Mouse (Mus musculus): ENCODE measurements at regions not wholly inside any gene's neighbourhood (a gene's known extent, or its start where the extent isn't known, plus 50 kb on each side); places are given as distances from the start of the nearest gene placed in this dataset.

DNA sequence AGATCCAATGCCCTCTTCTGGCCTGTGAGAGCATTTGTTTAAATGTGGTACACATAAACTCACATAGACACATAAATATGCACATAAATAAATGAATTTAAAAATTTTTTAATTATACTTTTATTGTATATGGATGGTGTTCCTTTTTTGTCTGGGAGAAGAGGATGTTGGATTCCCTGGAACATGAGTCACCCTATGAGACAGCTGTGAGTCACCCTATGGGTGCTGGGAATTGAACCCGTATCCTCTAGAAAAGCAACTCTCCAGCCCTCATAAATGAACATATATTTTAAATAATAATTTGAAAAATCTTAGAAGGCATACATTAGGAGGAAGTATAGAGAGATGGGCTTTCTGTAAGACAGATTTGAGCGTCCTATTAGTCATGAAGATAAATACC lies 76.1 kb upstream of the Dynlt3 start:
- no peak overlapping the region for H3K27ac ChIP-seq
- H3K9me3 ChIP-seq: no peaks in the 10 kb centered on the region
- H3K4me1 ChIP-seq: no peaks in the 10 kb centered on the region
- H3K4me3 ChIP-seq: no peak overlapping the region
- no peak for DNase-seq (ENCODE audit: extremely low spot score, low spot score)
- 93% methylated on average over 2 of the region's 2 CpGs for WGBS
- H3K27me3 ChIP-seq (ENCODE audit: poor library complexity, severe bottlenecking): no peaks in the 10 kb centered on the region
- no peaks in the 10 kb centered on the region for H3K36me3 ChIP-seq (replicated peaks)

DNA sequence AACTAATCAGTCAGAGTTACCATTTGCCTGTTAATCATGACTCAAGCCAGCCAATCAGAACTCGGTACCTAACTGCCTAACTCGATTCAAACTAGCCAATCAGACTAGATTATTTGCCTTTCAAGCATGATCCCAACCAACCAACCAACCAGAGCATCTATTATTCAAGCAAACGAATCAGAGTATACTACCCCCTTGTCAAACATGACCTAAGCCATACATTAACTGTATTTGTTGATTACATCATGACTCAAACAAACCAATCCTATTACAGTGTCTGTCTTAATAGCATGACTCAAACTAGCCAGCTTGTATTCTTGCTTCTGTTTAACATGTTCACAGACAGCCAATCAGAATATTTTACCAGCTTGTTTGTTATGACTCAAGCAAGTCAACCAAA lies 79.7 kb upstream of the Dynlt3 start:
- no peaks in the 10 kb centered on the region for H3K36me3 ChIP-seq (replicated peaks)
- no peak overlapping the region for H3K4me3 ChIP-seq
- no peak overlapping the region for H3K27ac ChIP-seq
- H3K9me3 ChIP-seq: peaks cover 3% of the 10 kb centered on the region; the same call in 1 of the 2 replicates
- DNase-seq (ENCODE audit: extremely low spot score, low spot score): no peak
- no peaks in the 10 kb centered on the region for H3K27me3 ChIP-seq (ENCODE audit: poor library complexity, severe bottlenecking)
- WGBS: 88% methylated on average over 3 of the region's 3 CpGs
- H3K4me1 ChIP-seq: no peaks in the 10 kb centered on the region

DNA sequence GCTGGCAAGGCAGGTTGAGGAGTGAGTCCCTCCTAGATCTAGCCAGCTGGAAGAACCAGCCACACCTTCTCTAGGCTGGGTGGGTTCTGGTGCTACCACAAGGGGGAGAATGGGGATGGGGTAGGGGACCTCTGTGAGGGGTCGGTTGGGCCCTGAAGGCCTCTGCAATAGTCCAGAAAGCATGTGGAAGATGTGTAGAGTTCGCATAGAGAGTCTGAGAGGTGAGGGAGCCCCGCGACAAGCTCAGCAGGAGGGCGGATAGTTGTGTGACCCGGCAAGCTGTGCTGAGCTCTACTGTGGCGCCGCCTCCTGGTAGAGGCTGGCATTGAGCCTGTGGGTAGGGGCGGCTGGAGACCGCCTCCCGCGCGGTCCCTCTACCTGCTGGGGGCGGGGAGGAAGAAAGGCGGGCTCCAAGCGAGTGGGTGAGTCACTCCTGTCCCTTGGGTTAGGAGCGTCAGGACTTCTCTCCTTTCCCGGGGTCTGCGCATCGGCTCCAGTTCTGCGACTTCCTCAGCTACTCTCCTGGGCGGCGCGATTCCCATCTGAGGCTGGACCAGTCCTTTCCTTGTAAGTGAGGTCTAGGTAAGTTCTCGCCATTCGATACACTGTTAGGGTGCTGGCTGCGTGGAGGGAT lies 84.6 kb upstream of the Dynlt3 start:
- 14% methylated on average over 19 of the region's 27 CpGs for WGBS
- Histone ChIP-seq H3K4me1 (no peaks in the 10 kb centered on the region), H3K36me3 (replicated peaks) (no peaks in the 10 kb centered on the region), H3K27ac (no peak overlapping the region), H3K9me3 (peaks cover 3% of the 10 kb centered on the region; the same call in 1 of the 2 replicates), H3K4me3 (peak overlapping the region; percentile 49), H3K27me3 (ENCODE audit: poor library complexity, severe bottlenecking) (no peaks in the 10 kb centered on the region)
- peak; percentile 25 for DNase-seq (ENCODE audit: extremely low spot score, low spot score)

DNA sequence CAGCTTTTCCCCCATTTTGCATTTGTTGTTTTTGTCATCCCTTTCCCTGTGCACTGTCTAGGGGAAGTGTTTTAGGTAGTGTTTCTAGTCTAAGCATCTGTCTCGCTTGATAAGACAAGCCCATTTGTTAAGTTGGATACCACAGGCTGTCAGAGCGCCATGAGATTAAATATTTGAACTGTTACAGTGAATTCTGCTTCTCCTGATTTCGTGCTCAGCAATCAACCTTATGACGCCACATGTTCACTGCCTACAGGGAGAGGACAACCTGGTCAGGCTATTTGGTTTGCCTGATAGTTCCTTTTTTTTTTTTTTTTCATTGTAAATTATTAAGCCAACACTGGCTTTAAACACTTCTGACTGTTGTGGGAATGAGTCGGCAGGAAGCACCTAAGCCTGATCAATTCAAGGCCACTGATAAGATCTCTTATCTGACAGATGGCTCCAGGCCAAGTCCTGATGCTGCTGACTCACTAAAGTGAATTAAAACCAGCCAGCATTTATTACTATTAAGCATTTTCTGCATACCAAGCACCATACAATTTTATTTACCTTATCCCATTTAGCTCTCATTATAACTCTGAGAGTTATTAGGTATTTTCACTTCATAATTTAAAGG lies 90.3 kb upstream of the Dynlt3 start:
- DNase-seq (ENCODE audit: extremely low spot score, low spot score): no peak
- Histone ChIP-seq H3K4me3 (no peak overlapping the region), H3K27ac (no peak overlapping the region), H3K36me3 (replicated peaks) (no peaks in the 10 kb centered on the region), H3K4me1 (no peaks in the 10 kb centered on the region), H3K9me3 (no peaks in the 10 kb centered on the region), H3K27me3 (ENCODE audit: poor library complexity, severe bottlenecking) (no peaks in the 10 kb centered on the region)
- 87% methylated on average over 5 of the region's 5 CpGs for WGBS

DNA sequence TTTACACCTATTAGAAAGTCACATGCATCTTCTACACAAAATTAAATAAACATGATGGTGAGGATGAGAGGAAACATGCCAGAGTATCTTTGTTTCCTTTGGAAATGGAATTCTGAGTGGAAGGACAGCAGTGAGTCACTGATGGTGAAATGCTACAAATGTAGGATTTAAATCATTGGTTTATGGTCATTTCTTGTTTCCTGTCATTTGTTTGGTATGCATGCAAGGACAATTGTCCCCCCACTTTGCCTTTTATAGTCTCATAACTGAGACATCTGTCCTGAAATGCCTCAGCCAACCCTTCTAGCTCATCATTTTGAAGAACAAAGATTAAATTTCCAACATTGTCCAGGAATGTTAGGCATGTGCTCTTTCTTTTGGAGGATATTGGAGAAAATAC lies 77.2 kb upstream of the Hypm start:
- no peak for DNase-seq (ENCODE audit: extremely low spot score, low spot score)
- Histone ChIP-seq H3K27ac (no peak overlapping the region), H3K9me3 (no peaks in the 10 kb centered on the region), H3K27me3 (ENCODE audit: poor library complexity, severe bottlenecking) (no peaks in the 10 kb centered on the region), H3K4me3 (no peak overlapping the region), H3K36me3 (replicated peaks) (no peaks in the 10 kb centered on the region), H3K4me1 (no peaks in the 10 kb centered on the region)

DNA sequence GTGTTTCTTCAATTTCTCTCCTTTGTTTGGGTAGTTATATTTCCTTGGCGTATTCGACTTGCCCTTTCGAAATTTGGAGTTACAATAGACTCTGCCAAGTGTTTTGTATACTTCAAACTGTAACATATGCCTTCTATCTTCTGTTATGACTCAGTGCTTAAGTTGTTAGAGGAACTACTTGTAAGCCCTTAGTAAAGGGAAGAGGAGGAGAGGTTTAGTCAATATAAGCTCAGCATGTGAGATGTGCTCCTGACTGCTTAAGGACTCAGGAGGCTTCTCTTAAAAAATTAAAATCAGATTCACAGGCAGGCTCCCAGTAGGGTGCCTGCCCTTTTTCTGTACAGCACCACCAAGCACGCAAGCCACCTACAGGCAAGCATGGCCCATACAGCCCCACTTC lies 69.2 kb upstream of the Hypm start:
- no peaks in the 10 kb centered on the region for H3K4me1 ChIP-seq
- no peak for DNase-seq (ENCODE audit: extremely low spot score, low spot score)
- no peaks in the 10 kb centered on the region for H3K36me3 ChIP-seq (replicated peaks)
- H3K9me3 ChIP-seq: no peaks in the 10 kb centered on the region
- no peak overlapping the region for H3K27ac ChIP-seq
- 88% methylated on average over 4 of the region's 4 CpGs for WGBS
- H3K27me3 ChIP-seq (ENCODE audit: poor library complexity, severe bottlenecking): no peaks in the 10 kb centered on the region
- H3K4me3 ChIP-seq: no peak overlapping the region

DNA sequence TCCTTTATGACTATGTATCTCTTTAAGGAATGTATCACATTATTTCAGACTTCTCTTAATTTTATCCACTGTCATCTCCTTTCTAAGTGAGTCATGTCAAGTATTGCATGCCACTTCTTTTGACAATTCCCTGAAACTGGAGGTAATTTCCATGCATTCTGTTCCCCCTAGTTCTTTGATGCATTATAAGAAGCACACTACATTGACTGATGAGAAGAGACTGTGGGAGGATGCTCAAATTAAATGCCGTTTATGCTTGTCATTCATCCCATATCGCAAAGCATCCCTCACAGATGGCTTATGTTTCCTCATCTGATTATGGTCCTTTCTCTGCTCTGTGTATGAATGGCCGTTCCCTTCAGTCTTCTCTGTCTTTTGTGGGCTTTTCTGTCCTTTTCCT lies 57.2 kb upstream of the Hypm start:
- WGBS: 89% methylated on average over 3 of the region's 3 CpGs
- Histone ChIP-seq H3K36me3 (replicated peaks) (no peaks in the 10 kb centered on the region), H3K4me1 (no peaks in the 10 kb centered on the region), H3K27ac (no peak overlapping the region), H3K27me3 (ENCODE audit: poor library complexity, severe bottlenecking) (no peaks in the 10 kb centered on the region), H3K9me3 (no peaks in the 10 kb centered on the region), H3K4me3 (no peak overlapping the region)
- no peak for DNase-seq (ENCODE audit: extremely low spot score, low spot score)
